Mouse (Mus musculus): Measurements from ENCODE around the gene Elovl7.

DNA sequence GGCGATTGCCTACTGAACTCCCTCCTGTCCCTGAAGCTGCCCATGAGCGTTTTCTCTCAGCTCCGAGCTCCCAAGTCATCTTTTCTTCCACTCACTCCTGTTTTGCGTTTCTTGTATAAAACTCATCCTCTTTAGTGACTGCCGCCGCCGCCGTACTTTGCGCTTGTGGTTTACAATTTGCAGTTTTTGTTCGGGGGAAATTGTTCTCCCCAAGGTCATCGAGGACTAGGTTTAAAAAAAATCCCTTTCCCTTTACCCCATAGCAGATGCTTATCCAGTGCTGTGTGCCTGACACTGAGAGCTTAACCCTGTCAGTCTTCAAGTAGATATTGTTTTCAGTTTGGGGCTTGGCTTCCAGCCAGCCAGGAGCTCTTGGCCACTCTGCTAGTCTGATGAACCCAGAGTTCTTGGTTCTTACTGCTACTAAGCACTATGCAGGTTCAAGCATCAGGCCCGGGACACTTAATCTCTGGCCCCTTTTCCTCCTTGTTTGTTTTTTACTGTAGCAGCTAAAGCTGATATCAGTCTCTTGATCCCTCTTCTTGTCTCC lies 1.1 kb downstream of the Elovl7 start:
- TF ChIP-seq POLR2A (IDR thresholded peaks at IDR 0.05; ENCODE audit: borderline replicate concordance, control insufficient read depth, low read depth, low read length) (no peak), CTCF (IDR thresholded peaks at IDR 0.05; ENCODE audit: control insufficient read depth, insufficient read depth, low read length) (no peak)
